Mouse (Mus musculus) cortical plate, adult 2 months (tissue): ENCODE results near the gene Ptgis.

Source experiments
- CTCF ChIP-seq: fragments of 200-500 bp; IDR thresholded peaks from 2 replicates; pipeline ENCODE4 v1.5.1; 2011; ENCODE audit warnings: mild to moderate bottlenecking, control low read depth, low read length; ENCODE audit not compliant: insufficient read depth; ENCODE audit errors: extremely low read depth
- POLR2A ChIP-seq: fragments of 200-500 bp; IDR thresholded peaks from 2 replicates; pipeline ENCODE4 v1.6.1; 2011; ENCODE audit warnings: mild to moderate bottlenecking, low read length, control low read depth; ENCODE audit not compliant: insufficient read depth; ENCODE audit errors: extremely low read depth

DNA sequence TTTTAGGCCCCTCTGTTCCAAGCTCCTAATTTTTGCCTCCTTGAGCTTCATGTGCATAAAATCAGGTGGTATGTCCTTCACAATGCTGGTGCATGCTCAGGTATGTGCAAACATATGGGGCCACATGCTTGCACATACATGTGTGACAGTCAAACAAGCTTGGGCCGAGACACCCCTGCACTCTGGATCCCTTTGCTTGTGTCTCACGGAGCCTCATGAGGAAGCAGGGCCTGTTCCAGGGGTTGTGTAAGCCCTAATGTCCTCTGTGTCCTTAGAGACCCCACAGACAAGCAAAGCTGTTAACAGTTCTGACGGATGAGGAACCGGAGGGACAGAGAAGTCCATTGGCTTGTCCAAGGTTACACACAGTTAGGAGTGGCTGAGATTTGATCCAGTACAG is 80.7 kb downstream of the Ptgis start:
- TF ChIP-seq POLR2A (no peak), CTCF (no peak)
